Mouse (Mus musculus): ENCODE results near the gene Pdha1.

- no peak for TF ChIP-seq ZNF384 (IDR thresholded peaks at IDR 0.05; ENCODE audit: low read depth, low read length)
- no peak for TF ChIP-seq E2F4 (IDR thresholded peaks at IDR 0.05; ENCODE audit: borderline replicate concordance, low read depth, low read length)
- no peak for TF ChIP-seq CTCF (IDR thresholded peaks at IDR 0.05 in 2 of 3, conservative IDR thresholded peaks at IDR 0.05 in 1 of 3; ENCODE audit: control insufficient read depth in 1 of 3, insufficient read depth in 1 of 3, low read depth in 2 of 3, low read length in 3 of 3, poor library complexity in 1 of 3, severe bottlenecking in 1 of 3)
- TF ChIP-seq TCF12 (IDR thresholded peaks at IDR 0.05; ENCODE audit: low read depth, low read length), result no peak
- TF ChIP-seq GATA1 (IDR thresholded peaks at IDR 0.05; ENCODE audit: low read depth, low read length), result no peak
- TF ChIP-seq TAL1 (IDR thresholded peaks at IDR 0.05; ENCODE audit: low read length), result no peak
- no peak for TF ChIP-seq MAX (IDR thresholded peaks at IDR 0.05; ENCODE audit: low read length)
- TF ChIP-seq USF1 (IDR thresholded peaks at IDR 0.05; ENCODE audit: low read depth, low read length), result no peak
- TF ChIP-seq HCFC1 (IDR thresholded peaks at IDR 0.05; ENCODE audit: low read depth, low read length), result no peak
- no peak for TF ChIP-seq POLR2AphosphoS2 (IDR thresholded peaks at IDR 0.05; ENCODE audit: low read length)
- no peak for TF ChIP-seq ZC3H11A (IDR thresholded peaks at IDR 0.05; ENCODE audit: low read depth, low read length)
- TF ChIP-seq ZMIZ1 (IDR thresholded peaks at IDR 0.05; ENCODE audit: low read depth, low read length), result no peak
- TF ChIP-seq CHD2 (IDR thresholded peaks at IDR 0.05; ENCODE audit: low read length), result no peak
- no peak for TF ChIP-seq UBTF (IDR thresholded peaks at IDR 0.05; ENCODE audit: borderline replicate concordance, insufficient read depth, low read depth, low read length)
Measured at GRCm38 (mm10) chrX:160137177-160137860, 894 bp downstream of the Pdha1 start.
